Mouse (Mus musculus) E14TG2a.4 (cell line): ENCODE results near the gene Lrp5.

Experiments used
- CTCF ChIP-seq: conservative IDR thresholded peaks from 2 replicates; pipeline ENCODE4 v1.5.1; 2014; ENCODE audit warnings: low read length
- NANOG ChIP-seq: IDR thresholded peaks from 2 replicates; pipeline ENCODE4 v1.6.1; 2014; ENCODE audit warnings: borderline replicate concordance, low read length, mixed read lengths

GRCm38 (mm10) chr19:3686215-3686894 lies at the start of gene Lrp5:
- TF ChIP-seq CTCF (no peak), NANOG (no peak)
